Mouse (Mus musculus): Measurements from ENCODE around the gene Tmem254a. TPM values are rescaled to one million over a fixed set of nuclear protein-coding genes. Genes with fewer than 3 reads are reported as not detected.
A peak's percentile ranks its signal among the peaks of the same experiment; 100 is the strongest.
"Not testable (repeated sequence)": the region's sequence is repeated elsewhere in the genome, so short reads cannot be mapped to it uniquely, and the experiment has no call there.

Gene Tmem254a
- polyA plus RNA-seq, 1 experiment from 2014 or later: 4.1 TPM

GRCm38 (mm10) chr14:25885886-25886285 is 41.6 kb downstream of the Tmem254a start:
- not testable (repeated sequence) for H3K4me3 ChIP-seq (replicated peaks); H3K27ac ChIP-seq; ATAC-seq; H3K4me1 ChIP-seq (replicated peaks); H3K36me3 ChIP-seq; H3K9ac ChIP-seq; H3K27me3 ChIP-seq (replicated peaks); H3K9me3 ChIP-seq; H3K4me2 ChIP-seq (replicated peaks)
- WGBS: no CpG with 5 or more reads among the region's 12 CpGs

DNA sequence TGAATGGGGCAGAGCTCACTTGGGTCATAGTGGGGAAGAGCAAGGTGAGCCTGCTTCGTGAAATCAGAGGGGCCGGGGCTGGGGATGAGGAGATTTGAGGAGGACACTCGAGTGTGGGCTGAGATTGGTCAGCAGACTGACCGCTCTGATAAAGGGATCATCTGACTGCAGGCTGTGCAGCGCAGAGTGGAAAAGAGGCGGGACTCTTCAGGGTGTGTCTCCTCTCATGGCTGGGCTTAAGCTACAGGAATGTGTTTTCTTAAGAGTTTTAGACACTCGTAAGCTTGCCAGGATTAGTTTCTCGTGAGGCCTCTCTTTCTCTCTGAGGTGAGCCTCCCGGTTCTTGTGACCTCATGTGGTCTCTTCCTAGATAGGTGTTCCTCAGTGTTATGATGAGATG is 45.7 kb downstream of the Tmem254a start:
- ATAC-seq: 0 out of 2 replicates have a peak, but pooled peaks have one; percentile 45
- H3K4me1 ChIP-seq (replicated peaks): not testable (repeated sequence)
- no CpG with 5 or more reads among the region's 9 CpGs for WGBS

DNA sequence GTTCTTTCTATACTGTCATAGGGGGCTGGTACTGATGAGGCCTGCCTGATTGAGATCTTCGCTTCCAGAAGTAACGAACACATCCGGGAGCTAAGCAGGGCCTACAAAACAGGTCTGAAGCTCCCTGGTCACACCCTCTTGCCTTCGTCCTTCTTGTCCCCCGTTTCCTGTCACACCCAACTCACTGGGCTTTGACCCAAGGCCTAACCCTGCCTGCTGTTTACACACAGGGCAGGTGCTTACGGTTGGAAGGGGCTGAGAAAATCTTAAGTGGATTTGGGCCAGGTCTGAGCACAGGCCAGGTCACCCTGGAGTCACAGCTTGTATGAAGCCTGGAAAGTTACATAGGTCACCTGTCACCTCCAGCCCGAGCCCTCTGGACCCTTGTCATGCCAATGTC is 50.8 kb downstream of the Tmem254a start:
- not testable (repeated sequence) for H3K9me3 ChIP-seq; ATAC-seq; H3K4me1 ChIP-seq (replicated peaks); H3K27me3 ChIP-seq (replicated peaks); H3K4me3 ChIP-seq (replicated peaks); H3K9ac ChIP-seq; H3K4me2 ChIP-seq (replicated peaks); H3K27ac ChIP-seq; H3K36me3 ChIP-seq
- WGBS: no CpG with 5 or more reads among the region's 7 CpGs

More for the DNA sequence above, 45.7 kb downstream of the Tmem254a start:
- not testable (repeated sequence) for H3K9me3 ChIP-seq; H3K27me3 ChIP-seq (replicated peaks); H3K4me3 ChIP-seq (replicated peaks); H3K4me2 ChIP-seq (replicated peaks); H3K36me3 ChIP-seq; H3K27ac ChIP-seq; H3K9ac ChIP-seq

Other genes starting within 250 kb of the Tmem254a start
- 89.9 and 90.5 TPM in 2 replicates for gene Ppif, start 233.5 kb downstream of the Tmem254a start, polyA plus RNA-seq (2015; fragmentation: Nextera tagmentation; extraction: Ambion mirVana)
- gene Zcchc24, start 158.6 kb downstream of the Tmem254a start, polyA plus RNA-seq (2015; fragmentation: Nextera tagmentation; extraction: Ambion mirVana): 20.6 and 21.0 TPM in 2 replicates
- gene Anxa11, start 85.5 kb downstream of the Tmem254a start, polyA plus RNA-seq (2015; fragmentation: Nextera tagmentation; extraction: Ambion mirVana): 71.5 and 72.2 TPM in 2 replicates
- gene Plac9a, start 24.6 kb downstream of the Tmem254a start, polyA plus RNA-seq (2015; fragmentation: Nextera tagmentation; extraction: Ambion mirVana): 1.9 TPM in 1 of 2 replicates, not detected in the other
- gene Cphx1, start 10.6 kb upstream of the Tmem254a start, polyA plus RNA-seq (2015; fragmentation: Nextera tagmentation; extraction: Ambion mirVana): 0.36 TPM in 1 of 2 replicates, not detected in the other
- gene Duxbl1, start 50.9 kb upstream of the Tmem254a start, polyA plus RNA-seq (2015; fragmentation: Nextera tagmentation; extraction: Ambion mirVana): 0.84 and 1.4 TPM in 2 replicates
- 22.4 and 24.3 TPM in 2 replicates for gene Gm9780, start 115.0 kb upstream of the Tmem254a start, polyA plus RNA-seq (2015; fragmentation: Nextera tagmentation; extraction: Ambion mirVana)
- 47.1 and 59.1 TPM in 2 replicates for gene Tmem254c, start 139.7 kb upstream of the Tmem254a start, polyA plus RNA-seq (2015; fragmentation: Nextera tagmentation; extraction: Ambion mirVana)
- not detected in 2 replicates for gene Cphx2, start 153.8 kb upstream of the Tmem254a start, polyA plus RNA-seq (2015; fragmentation: Nextera tagmentation; extraction: Ambion mirVana)
- gene Cphx3, start 154.6 kb upstream of the Tmem254a start, polyA plus RNA-seq (2015; fragmentation: Nextera tagmentation; extraction: Ambion mirVana): 0.29 TPM in 1 of 2 replicates, not detected in the other
- gene Duxbl2, start 190.7 kb upstream of the Tmem254a start, polyA plus RNA-seq (2015; fragmentation: Nextera tagmentation; extraction: Ambion mirVana): 0.67 and 0.75 TPM in 2 replicates